Mouse (Mus musculus) heart, adult 11 months (tissue): ENCODE data around the gene Mlph.
A peak's percentile ranks its signal among the peaks of the same experiment; 100 is the strongest.

ENCODE experiments used
- DNase-seq: peaks from one replicate; pipeline ENCODE4 v3.0.0; 2022

Gene Mlph

GRCm38 (mm10) chr1:90972911-90973573 lies 58.2 kb downstream of the Mlph start:
- peak; percentile 98 for DNase-seq

DNA sequence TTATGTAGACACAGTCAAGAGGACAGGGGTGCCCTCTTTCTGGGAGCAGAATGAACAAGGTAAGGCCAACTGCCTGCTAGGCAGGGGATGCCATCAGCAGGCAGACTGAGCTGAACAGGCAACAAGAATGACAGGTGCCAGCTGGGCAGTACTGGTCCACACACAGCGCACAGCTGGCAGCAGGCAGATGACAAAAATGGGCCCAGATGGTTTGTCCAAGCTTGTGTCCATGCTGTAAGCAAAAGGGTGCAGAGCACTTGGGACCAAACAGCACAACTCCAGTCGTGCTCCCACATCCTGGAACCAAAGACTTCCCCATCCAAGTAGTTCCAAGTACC lies 58.7 kb downstream of the Mlph start:
- no peak for DNase-seq

DNA sequence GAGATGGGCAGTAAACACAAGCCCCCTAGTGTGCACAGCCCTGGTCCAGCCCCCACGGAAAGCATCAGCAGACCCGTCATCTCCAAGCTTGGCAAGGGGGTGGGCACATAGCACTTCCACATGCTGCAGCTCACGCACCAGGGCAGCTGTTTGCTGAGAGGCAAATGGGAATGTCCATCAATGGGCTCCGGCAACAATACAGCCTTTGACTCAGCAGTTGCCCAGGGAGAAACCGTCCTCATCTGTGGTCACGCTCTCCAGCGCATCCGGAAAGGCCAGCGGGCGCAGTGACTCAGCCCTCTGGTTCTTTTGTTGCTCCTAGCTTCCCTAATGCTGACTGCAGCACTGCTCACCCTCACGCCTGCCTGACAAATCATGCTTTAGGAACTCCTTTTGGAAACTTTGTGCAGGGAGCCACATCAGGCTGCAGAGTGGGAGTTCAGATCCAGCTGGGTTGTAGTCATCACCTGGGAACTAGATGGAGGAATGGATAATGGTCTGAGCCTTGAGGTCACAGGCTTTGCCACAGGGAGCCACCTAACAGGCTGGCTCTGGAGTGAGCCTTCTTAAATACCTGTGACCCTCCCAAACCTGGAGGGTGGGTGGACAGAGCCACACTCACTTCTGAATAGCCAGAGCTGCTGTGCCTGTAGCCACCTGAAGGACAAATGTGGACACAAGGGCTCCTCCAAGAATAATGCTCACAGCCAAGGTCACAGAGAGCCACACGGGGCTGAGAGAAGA lies 60.2 kb downstream of the Mlph start:
- DNase-seq, result peak; percentile 98

DNA sequence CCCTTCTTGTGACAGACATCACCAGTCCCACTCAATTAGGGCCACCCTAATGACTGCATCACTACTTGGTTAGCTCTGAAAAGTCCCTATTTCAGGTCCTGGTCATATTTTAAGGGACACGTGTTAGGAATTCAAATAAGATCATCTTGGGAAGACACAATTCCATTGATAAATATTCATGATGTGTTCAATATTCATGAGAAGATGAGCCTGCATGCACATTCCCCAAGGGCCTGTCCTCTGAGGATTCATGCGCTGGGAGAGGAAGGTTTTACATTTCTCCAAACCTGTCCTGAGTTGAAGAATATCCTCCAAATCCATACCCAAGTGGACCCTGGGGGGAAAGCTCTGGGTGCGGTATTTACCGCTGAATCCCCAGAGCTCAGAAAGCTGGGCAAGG lies 61.1 kb downstream of the Mlph start:
- no peak for DNase-seq

DNA sequence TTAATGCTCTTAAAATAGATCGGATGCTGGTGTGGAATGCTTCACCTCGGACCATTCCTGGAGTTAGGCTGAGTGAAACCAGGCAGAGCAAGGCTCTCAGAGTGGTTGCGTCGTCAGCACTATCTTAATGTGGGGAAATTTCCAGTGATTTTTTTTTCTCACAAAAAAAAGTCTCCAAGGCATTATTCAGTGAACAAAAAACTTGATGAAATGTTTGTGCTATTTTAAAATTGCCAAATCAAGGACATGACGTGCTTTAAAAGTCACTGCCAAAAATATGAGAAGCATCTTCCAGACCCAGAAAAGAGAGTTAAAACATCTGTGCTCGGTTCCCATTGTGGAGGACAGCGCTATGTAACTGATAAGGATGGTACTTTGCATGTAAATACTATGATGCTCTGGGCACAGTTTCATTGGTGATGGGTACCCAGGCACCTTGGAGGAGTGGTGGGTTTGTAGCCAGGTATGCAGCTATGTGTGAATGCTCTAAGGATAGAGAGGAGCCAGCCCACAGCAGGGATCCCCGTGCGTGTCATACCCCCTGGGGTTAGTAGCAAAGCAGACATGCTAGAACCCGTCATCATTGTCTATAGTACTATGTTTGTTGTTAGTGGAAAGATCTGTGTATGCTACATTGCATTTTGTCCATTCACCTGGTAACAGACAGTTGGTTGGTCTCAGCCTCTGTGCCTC lies 65.9 kb downstream of the Mlph start:
- peak; percentile 91 for DNase-seq

DNA sequence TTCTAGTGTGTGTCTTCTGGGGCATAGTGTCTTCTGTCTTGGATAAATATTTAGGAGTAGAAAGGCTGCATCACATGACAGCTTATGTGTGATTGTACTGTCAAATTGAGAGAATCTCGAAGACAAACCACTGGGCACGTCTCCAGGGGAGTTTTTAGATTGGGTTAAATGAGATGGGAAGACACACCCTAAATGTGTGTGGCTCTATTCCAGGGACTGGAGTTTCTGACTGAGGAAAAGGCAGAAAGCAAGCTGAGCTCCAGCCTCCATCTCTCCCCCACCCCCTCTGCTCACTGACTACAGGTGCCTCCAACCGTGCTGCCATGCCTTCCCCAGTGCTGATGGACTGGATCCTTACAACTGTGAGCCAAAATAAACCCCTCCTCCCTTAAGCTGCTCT lies 66.5 kb downstream of the Mlph start:
- DNase-seq, result peak; percentile 90

DNA sequence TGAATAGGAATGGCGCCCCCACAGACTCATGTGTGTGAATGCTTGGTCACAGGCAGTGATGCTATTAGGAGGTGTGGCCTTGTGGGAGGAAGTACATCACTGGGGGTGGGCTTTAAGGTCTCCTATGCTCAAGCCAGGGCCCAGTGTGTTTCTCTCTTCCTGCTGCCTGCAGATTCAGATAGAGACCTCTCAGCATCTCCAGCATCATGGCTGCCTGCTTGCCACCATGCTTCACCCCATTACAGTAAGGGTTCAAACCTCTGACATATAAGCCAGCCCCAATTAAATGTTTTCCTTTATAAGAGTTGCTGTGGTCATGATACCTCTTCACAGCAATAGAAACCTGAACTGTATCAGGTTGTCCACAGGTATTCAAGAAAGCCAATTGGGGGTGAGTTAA lies 81.0 kb downstream of the Mlph start:
- DNase-seq, result peak; percentile 78

DNA sequence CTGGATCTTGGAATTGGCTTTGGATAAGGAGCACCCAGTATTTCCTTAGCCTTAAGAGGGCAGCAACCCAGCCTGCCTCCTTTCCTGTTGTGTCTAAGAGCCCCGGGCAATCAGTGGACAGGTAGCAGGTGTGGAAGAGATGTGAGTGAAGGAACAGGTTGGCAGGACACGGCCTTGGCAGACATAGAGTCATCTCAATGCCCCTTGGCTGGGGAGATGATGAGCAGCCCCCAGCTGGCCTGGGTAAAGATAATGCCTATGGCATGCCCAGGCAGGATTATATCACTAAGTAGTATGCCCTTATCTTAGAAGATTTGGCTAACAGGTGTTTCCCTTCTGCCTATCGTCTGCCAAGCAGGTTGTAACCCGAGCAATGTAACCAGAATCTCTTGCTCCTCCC lies 82.3 kb downstream of the Mlph start:
- DNase-seq, result peak; percentile 91

GRCm38 (mm10) chr1:90997641-90998040 lies 82.8 kb downstream of the Mlph start:
- peak; percentile 84 for DNase-seq

- DNase-seq, result peak; percentile 98
Measured at GRCm38 (mm10) chr1:90998268-90998890, 83.5 kb downstream of the Mlph start, which contains the start of gene Lrrfip1. Lrrfip1 (plus strand) TSS chr1:90998737.

DNA sequence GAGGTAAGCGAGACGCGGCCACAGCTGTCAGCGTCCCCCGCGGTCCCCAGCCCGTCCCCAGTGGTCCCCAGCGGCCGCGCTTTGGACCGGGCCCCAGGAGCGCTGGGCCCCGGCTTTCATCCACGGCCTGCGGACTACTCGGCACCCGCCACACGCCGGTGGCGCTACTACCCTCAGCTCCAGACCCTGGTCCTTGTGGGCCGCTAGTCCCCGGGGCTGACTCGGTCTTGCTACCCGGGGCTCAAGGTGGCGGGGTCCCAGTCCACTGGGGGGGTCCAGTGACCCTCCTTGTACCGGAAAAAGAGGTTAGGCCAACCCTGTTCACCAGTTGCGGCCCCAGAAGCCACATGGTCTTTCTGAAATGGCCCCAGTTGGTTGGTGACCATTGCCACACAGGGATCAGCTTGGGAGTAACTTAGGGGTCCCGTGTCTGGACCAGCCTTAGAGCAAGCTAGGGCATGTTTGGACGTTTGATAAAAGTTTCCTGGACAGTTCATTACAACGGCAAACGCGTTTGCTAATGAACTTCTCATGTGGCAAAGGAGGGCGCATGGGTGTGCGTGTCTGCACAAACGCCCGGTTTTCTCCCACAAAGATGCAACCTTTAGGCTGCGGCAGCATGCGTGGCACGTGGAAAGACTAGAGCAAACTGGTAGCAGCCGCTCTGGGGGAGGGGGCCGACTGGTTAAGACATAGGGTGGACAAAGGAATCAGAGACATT lies 84.2 kb downstream of the Mlph start:
- peak; percentile 95 for DNase-seq

DNA sequence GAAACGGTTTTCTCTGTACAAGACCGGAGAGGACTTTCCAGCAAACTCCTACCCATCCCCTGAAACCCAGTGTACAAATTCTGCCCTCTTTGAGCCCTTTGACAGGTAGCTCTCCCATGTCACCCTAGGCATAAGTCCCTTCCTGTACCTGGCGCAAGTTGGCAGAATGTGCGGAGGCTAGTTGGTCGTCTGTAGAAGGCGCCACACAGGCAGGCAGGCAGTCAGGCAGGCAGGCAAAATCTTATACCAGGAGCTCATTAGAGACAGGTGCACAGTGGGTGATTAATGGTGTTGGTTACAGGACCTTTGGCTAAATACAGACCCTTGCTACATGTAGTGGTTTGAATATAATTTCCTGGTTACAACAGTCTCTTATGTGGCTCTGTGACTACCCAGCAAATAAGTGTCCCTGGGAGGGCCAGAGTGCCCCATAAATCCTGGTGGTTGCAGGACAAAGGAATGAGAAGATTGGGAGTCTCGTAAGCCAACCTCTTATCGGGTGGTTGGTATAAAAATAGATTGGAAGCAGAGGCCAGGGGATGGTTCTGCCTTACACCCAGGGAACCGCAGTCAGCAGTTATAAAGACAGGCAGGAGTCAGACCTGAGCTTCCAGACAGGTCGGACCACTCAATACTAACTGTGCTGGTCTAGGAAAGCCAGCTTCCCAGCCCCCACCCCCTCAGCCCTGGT lies 85.2 kb downstream of the Mlph start:
- DNase-seq, result peak; percentile 93
